Mouse (Mus musculus): ENCODE data around the gene Gars.

Gene Gars

DNA sequence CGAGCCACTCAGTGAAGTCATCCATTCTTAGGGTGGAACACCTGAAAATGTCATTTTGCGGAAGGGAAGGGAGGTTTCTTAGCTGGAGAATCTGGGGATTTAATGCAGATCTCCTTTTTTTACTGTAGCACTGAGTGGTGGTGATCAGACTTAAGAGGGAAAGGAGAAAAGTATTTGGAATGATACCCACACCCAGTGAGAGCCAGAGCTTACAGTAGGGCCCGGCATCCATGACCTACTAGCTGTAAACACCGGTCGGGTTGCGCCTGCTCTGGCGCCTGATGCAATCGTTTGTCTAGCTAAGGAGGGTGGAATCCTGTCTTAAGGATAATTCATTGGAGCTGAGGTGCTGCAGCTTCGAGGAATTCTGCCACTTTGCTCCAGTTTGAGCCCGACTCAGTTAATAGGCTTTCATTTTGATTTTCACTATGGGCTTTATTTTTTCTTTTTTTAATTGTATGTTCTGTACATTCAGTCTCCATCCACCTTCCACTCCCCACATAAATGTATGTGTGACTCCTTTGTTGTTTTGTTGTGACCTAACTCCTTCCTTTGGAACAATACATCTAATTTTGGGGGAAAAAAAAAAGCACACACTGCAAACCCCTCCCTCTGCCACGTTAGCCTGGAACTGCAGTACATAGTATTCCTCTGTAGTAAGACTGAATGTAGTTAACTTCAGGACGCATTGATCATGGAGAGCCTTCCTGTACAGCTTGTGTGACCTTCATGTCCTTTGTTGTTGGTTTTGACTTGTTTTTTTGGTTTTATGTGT, 1.1 kb downstream of the Gars start:
- peak; percentile 28 to 71 for DNase-seq (ENCODE audit: low spot score in 2 of 2)

DNA sequence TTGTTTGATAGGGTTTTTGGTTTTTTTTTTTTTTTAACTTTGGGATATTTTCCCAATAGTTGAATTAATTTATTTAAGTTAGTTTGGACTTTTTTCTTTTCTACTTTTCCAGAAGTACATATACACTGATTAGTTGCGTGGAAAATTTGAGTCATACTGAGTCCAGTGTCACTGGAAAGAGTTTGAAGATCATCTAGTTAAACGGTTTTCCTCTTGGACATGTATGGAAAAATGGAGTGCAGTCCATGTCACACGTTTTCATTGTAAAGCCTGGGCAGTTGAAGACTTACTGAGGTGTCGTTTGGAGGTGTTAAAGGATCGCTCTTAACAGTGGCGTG, 1.6 kb downstream of the Gars start:
- no peak for DNase-seq (ENCODE audit: low spot score in 2 of 2)

DNA sequence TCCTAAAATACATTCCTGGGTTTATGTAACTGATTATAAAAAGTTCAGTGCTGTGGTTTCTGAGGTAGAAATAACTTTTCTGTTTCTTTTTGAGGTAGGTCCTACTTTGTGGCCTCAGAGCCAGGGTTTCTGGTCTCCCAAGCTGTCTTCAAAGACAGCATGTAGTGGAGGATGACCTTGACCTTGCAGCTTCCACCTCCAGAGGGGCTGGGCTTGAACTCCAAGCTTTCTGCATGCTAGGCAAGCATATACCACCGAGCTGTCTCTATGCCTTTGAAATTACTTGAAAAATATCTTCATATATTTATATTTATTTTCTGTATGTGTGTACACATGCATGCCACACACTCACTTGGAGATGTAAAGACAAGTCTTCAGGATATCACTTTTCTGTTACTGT, 2.2 kb downstream of the Gars start:
- DNase-seq (ENCODE audit: low spot score in 2 of 2) = no peak

DNA sequence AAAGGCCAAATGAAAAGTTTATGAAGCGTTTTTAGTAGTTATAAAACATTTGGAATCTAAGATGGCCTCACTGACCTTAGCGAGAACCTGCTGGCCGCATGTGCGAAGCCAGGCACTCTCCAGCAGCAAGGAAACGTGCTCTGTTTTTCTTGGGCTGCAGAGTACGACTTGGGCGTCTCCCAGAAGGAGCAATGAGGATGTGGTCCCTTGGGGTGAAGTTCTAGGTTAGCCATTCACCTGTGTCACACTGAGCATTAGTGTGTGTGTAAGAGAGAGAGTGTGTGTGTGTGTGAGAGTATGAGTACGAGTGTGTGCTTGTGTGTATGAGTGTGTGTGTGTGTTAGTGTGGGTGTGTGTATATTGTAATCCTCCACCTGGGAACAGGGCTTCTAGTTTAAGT, 5.4 kb downstream of the Gars start:
- no peak for DNase-seq (ENCODE audit: low spot score in 2 of 2)

DNA sequence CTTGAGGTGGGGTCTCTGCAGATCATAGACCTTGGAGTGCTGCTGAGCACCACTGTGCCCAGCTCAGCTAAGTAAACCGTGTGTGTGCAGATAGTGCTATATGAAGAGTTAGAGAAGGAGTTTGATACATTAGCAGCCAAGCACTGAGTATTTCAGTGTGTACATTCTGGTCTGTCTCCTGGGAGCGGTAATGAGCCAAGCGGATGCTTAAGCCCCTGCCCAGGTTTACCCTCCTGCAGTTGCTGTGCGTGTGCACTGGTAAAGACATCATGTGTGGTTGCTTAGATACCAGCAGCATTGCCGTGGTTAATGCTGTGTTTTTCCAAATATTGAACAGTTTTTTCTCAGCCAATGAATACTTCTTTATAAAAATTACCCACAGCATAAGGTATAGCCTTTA, 6.7 kb downstream of the Gars start:
- DNase-seq (ENCODE audit: low spot score in 2 of 2) = no peak

DNA sequence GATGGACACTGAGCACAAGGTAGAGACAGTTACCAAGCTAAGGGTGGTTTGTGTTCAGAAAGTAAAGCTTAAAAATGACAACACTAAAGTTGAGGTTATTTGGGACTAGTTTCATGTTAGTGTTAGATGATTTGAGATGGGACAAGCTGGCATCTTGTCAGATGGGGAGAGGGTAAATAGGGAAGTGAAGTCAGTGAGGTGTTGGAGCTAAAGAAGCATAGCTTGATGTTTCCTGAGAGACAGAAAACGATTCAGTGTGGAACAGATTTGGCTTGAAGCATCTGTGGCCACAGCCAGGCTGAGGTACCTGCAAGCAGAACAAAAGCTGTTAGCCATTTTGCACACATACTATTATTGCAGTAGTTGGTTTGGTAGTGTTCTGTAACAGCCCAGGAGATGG, 7.5 kb downstream of the Gars start:
- no peak for DNase-seq (ENCODE audit: low spot score in 2 of 2)

DNA sequence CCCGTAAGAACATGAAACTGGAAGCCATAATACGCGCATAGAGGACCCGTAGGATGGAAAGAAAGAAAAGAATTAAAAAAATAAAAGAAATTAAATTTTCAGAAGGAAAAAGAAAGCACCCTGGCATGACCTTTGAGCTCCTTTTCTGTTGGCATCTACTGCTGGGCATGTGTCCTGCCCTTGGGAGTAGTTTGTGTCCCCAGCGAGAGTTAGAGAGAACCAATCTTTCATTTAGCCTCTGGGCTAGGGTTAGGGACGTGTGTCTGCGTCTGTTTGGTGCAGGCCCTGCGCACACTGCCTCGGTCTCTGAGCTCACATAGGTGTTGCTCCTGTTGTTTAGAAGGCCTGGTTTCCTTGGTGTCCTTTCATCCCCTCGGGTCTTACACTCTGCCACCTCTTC, 11.4 kb downstream of the Gars start:
- DNase-seq (ENCODE audit: low spot score in 2 of 2) = no peak

DNA sequence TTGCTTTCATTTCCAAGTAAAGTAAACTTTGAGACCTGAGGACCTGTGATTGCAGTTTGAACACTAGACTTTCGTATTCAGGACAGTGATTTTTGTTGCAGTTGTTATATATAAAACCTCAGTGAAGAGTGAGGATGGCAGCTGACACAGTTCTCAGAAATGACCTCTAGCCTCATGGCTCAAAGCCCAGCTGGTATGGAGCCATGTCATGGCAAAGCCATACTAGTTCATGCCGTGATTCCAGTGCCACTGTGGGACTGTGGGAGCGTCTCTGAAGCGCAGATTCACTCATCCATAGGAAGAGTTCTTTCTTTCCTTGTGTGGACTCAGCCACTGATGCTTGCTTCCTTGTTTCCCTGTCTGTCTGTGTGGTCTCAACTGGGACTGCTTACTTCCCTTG, 16.7 kb downstream of the Gars start:
- DNase-seq (ENCODE audit: low spot score in 2 of 2) = no peak

DNA sequence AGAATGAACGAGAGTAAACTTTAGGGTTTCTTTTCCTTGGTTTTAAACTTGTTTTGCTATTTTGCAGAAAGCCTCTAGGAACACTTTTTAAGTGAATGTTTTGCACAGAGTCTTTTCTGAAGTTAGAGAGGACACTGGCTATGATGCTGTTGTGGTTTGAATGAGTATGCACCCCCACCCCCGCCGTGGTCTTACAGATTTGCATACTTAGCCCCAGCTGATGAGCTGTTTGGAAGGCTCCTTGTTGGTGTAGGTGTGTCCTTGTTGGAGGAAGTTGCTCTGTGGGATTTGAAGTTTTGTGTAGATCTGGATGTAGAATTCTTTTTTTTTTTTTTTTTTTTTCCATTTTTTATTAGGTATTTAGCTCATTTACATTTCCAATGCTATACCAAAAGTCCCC, 19.6 kb downstream of the Gars start:
- DNase-seq (ENCODE audit: low spot score in 2 of 2) = no peak

DNA sequence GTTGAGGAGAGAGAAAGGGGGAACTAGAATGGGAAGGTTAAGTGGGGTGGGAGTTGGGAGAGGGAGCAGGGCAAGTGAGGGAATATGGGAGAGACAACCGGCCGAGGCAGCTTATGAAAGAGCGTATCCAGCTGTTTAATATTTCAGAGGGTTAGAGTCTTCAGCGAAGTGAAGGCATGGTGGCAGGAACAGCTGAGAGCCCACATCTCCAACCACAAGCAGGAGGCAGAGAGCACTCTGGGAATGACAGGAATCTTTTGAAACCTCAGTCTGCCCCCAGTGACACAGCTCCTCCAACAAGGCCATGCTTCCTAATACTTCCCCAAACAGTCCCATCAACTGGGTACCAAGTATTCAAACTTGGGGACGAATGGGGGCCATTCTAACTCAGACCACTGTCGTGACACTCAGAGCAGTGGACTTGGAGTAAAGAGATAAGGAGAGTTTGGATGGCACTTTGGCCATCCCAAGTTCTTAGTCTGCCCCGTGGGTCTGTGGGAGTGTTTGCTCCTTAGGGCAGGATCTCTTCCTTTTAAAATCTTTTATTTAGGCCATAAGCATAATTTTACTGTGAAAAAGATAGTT, 22.5 kb downstream of the Gars start:
- no peak for DNase-seq (ENCODE audit: low spot score in 2 of 2)

DNA sequence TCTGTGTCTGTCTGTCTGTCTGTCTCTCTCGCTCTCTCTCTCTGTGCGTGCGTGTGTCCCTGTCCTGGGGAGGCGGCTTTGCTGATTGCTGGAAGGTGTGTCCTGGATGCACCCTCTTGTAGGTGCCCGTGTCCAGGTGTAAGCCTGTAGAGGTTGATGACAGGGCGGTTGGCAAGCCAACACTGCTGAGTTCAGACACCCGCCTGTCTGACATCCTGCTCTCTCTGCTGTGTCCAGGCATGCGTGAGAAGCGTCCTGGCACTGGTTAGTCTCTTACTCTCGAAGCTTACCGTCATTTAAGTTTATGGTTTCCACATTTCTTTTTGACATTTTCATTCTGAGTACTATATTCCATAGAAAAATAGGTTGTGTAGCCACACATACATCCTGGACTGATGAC, 23.5 kb downstream of the Gars start:
- DNase-seq (ENCODE audit: low spot score in 2 of 2) = no peak

DNA sequence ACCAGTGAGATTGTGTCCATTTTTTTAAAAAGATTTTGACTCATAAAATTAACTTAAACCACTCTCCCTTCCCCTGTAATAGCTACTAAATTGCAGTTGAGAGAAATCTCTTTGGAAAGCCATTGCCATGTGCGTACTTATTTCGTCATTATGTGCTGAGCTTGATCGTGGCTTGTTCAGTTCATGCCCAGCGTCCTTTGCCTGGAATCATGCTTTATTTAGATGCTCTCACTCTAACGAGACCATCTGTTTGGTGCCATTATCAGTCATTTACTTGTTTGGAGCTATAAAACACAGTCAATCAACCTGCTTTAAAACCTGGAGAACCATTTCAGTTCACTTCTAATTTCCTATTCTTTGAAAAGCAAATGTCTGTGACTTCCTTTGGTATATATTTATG, 24.4 kb downstream of the Gars start:
- DNase-seq (ENCODE audit: low spot score in 2 of 2) = no peak

DNA sequence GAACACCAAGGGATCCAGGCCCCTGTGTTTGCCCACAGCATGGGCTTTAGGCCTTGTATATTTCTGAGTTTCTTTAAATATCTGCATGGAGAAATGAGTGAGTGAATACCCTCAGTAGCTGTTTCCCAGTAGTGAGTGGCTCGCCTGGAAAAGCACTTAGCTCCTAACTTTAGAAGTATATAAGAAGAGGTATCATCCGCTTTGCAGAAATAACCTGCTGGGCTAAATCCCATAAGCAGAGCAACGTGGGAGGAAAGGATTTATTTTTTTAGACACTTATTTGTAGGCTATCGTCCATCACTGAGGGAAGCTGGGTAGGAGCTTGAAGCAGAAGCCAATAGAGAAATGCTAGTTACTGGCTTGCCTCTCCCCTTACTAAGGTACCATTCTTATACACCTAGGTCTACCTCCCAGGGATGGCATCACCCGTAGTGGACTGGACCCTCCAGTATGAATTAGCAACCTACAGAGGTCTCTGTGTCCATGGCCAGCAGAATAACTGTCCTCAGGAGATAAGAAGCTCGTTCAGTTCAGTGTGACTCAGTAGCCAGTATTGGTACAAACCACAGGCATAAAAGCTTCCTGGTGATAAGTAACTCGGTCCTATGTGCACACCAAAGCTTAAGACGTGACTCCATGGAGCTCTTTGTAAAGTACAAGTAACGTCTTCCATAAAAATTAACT, 26.1 kb downstream of the Gars start:
- DNase-seq (ENCODE audit: low spot score in 2 of 2) = no peak

DNA sequence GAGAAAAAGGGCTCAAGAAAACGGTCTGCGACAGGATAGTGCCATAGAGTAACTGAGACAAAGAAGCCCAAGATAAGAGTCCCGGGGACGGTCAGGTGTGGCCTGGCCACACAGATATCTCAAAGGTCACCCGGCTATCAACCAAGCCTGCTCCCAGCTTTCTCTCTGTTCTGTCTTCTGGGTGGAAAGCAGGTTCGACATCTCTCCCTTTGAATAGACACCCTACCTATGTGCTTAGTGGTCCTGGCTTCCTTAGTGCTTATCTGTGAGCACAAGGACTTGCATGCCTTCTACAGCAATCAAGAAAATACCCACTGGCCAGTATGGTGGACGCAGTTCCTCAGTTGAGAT, 26.6 kb downstream of the Gars start:
- no peak for DNase-seq (ENCODE audit: low spot score in 2 of 2)

DNA sequence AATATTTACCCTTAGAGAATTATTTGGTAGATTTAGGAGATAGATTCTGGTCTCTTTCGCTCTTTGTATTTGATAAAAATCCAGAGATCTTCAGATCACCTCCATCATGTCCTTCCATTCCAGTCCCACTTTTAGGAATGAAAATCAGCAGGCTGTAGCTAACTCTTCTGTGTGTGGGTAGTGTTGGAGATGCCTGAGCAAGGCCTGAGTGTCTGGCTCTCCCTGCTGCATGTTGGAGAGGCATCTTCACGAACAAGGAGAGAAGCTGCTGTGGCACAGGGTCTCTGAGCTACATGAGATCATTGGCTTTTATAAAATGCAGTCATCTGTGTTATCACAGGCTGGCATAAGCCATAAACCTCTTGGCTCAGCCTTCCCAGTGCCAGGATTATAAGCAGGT, 28.1 kb downstream of the Gars start:
- no peak for DNase-seq (ENCODE audit: low spot score in 2 of 2)

DNA sequence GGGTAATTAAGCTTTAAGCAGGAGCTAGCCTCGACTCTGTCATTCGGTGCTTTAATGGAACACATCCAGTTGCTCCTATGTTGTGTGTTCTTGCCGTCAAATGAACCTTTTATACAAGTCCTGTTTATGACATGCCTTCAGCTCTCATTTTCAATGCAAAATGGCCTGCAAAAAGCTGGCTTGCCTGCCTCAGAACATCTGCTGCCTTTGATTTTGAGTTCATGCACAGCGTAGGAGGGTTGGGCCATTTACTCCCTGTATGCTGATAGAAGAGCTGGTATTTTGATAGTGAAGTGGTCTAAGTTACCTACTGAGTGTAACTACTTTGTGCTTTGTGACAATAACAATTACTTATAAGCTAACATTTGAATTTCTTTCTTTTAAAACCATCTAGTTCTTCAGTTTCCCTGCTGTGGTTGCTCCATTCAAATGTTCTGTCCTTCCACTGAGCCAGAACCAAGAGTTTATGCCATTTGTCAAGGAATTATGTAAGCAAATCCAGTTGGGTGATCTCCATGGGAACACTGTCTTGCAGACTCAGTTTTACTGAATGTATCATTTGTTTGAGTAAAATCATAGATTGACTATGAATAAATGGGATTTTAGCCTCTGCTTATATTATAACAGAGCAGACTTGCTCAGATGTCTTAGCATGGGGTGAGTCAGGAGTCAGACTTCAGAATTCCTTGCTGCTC, 38.9 kb downstream of the Gars start:
- no peak for DNase-seq (ENCODE audit: low spot score in 2 of 2)

DNA sequence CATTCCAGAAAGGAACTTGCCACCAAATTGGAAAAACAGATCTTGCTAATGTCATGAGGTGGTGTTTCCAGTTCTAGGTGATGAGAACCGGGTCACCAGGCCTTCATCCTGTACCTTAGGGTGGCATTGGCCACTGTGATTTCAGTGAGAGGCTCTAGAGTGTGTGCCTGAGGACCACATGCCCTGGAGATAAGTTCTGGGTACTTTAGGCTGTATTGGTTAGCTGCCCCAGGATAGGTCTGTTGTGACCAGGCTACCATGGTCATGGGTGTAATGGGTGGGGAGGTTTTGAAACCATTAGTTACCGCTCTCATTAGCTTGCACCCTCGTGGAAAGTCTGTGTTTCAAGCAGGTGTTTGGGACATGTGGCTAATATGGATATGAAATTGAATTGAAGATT, 43.6 kb downstream of the Gars start:
- DNase-seq (ENCODE audit: low spot score in 2 of 2) = no peak

DNA sequence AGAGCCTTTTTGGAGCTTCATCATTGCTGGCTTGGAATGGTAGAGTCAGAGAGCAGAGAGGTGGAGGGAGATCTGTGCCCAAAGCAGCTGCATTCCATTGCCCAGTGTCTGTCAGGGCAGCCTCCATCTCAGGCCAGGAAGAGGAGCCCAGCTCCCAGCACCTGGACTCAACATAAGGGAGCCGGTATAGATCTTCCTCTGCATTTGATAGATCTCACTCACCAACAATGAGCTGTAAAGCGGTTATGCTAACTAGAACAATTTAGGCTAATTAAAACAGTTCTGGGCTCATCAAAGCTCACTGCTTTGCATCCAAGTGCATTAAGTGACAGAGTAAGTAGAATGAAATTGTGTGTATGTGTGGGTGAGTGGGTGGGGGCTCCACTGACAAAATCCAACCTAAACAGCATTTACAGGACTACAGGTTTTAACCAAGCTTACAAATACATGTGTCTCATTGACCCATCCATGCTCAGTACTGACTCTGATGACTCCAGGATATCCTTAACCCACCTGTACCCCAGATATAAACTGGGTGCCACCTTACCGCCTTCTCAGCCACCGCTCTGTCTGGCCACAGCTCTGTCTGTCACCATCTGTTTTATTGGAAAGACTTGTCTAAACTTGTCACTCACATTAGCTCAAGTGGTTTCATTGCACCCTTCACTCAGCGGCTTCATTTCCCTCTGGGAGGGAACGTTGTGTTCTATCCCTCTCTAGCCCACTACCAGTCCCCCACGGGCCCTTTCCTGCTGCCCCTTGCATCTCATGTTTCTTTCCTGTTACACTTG, 44.6 kb downstream of the Gars start:
- no peak for DNase-seq (ENCODE audit: low spot score in 2 of 2)

DNA sequence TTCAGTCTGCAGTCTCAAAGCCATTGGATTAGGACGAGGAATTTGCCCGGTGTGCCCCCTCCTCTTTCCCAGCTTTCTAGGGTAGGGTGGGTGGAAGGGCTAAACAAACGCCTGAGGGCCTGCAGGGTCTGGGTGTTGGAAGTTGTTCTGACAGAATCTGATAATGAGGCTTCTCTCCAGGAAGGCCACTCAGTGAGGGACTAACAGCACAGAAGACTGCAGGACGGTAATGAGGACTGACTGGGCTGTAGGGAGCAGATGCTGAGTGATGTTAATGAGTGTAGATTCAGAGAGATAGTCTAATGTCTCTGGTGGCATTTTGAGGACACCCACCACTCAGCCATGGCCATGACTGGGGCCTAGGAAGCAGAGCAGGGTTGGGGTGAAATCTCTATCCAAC, 49.5 kb downstream of the Gars start:
- no peak for DNase-seq (ENCODE audit: low spot score in 2 of 2)

DNA sequence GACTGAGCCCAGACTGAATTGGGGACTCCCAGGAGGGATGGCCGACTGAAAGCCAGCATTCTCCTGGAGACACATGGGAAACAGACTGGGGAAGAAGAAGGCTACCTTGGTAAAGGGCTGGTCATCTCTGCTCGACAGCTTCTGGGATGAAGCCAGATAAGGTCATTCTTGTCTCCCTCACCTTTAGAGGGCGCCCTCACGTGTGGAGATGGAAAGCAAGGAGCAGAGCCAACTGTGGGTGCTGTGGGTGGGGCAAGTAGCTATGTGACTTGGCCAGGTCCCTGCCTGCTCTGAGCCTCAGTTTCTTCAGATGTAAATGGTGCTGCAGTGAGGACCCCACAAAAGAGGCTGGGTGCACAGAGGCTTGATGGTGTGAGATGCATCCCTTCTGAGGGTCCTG, 52.8 kb downstream of the Gars start:
- no peak for DNase-seq (ENCODE audit: low spot score in 2 of 2)

DNA sequence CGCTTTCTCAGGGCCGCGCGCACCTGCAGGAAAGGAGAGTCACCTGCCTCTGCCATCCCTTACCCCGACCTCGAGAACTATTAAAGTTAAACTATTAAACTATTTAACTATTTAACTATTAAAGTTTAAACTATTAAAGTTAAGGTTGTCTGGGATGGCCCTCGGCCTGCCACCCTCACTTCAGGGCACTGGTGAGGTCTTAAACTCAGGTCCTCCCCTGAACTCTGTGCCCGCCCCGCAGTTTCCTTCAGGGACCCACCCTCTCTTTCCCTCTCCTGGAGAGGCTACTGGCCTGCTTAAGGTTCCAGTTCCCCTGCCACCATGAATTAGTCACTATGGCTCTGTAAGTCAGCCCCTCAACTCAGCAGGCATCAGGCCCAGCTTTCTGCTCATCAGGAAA, 53.6 kb downstream of the Gars start:
- DNase-seq (ENCODE audit: low spot score in 2 of 2) = no peak

Measured in spleen, postnatal 4 days (tissue).